Mouse (Mus musculus): Measurements from ENCODE around the gene Pibf1.

DNA sequence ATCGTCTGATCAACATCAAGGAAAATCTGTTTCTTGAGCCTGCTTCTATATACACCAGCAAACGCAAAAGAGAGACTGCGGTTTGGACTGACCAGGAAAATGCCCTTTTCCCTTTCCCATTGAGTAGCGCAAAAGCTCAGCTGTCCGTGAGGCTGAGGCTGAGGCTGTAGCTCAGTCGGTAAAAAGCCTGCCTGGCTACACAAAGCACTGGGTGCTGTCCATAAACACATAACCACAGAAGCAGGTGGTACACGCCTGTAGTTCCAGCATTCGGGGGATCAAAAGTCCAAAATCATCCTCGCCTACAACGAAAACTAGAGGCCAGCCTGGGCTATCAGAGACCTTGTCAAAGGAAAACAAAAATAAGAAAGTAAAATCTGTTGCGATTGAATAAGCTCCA is 141.3 kb downstream of the Pibf1 start:
- no peak for TF ChIP-seq CTCF (IDR thresholded peaks at IDR 0.05; ENCODE audit: low read depth)
- no peak for TF ChIP-seq EP300 (IDR thresholded peaks at IDR 0.05; ENCODE audit: low read depth)

Data from heart, postnatal 0 days (tissue).